Mouse (Mus musculus) heart, embryonic 12.5 days (tissue): ENCODE results near the gene Robo2. TPM values are rescaled to one million over a fixed set of nuclear protein-coding genes. Genes with fewer than 3 reads are reported as not detected.
A peak's percentile ranks its signal among the peaks of the same experiment; 100 is the strongest.

Experiments used
- ATAC-seq: fragments of 200-750 bp; cut with Nextera tagmentation; 2 replicates; pipeline ENCODE4 v1.8.0; 2017; ENCODE audit warnings: moderate TSS enrichment, moderate library complexity; ENCODE audit not compliant: insufficient number of reproducible peaks, low FRiP score
- H3K27ac ChIP-seq: fragments of 300-500 bp; sonication (generic); 2 replicates; pipeline ENCODE4 v1.5.1; 2016; ENCODE audit warnings: mild to moderate bottlenecking, moderate library complexity; ENCODE audit not compliant: poor library complexity, severe bottlenecking
- H3K27me3 ChIP-seq: fragments of 300-500 bp; sonication (generic); replicated peaks from 2 replicates; pipeline ENCODE4 v1.6.1; 2016; ENCODE audit warnings: mild to moderate bottlenecking, moderate library complexity
- H3K36me3 ChIP-seq: fragments of 300-500 bp; sonication (generic); 2 replicates; pipeline ENCODE4 v1.6.1; 2016; ENCODE audit warnings: mild to moderate bottlenecking, moderate library complexity
- H3K4me1 ChIP-seq: fragments of 300-500 bp; sonication (generic); replicated peaks from 2 replicates; pipeline ENCODE4 v1.6.1; 2016; ENCODE audit warnings: mild to moderate bottlenecking
- H3K4me2 ChIP-seq: fragments of 300-500 bp; sonication (generic); 2 replicates; pipeline ENCODE4 v1.6.1; 2016; ENCODE audit warnings: mild to moderate bottlenecking, moderate library complexity
- H3K4me3 ChIP-seq: fragments of 300-500 bp; sonication (generic); 2 replicates; pipeline ENCODE4 v1.5.1; 2016; ENCODE audit warnings: mild to moderate bottlenecking
- H3K9ac ChIP-seq: fragments of 300-500 bp; sonication (generic); 2 replicates; pipeline ENCODE4 v1.6.1; 2016; ENCODE audit warnings: mild to moderate bottlenecking, moderate library complexity
- H3K9me3 ChIP-seq: fragments of 300-500 bp; sonication (generic); replicated peaks from 2 replicates; pipeline ENCODE4 v1.6.1; 2016; ENCODE audit warnings: mild to moderate bottlenecking, moderate library complexity
- WGBS: fragments of 180-500 bp; shearing (Covaris S2); methylation state at CpG from one replicate; pipeline ENCODE4 v1.1.7; 2016; 5-methylcytosine and 5-hydroxymethylcytosine counted together
- polyA plus RNA-seq: library from polyadenylated mRNA; unstranded; fragments of >200 nt; fragmentation: Nextera tagmentation; extraction: Ambion mirVana; gene quantifications from 2 replicates; pipeline ENCODE4 v1.2.1, GENCODE M21; 2016

The Robo2 gene
- polyA plus RNA-seq, result 16.7 and 17.6 TPM in 2 replicates

GRCm38 (mm10) chr16:74411481-74412251 is at the start of gene Robo2:
Robo2 (minus strand) TSS chr16:74411825.
- Histone ChIP-seq H3K9me3 (no peaks in the 10 kb centered on the region), H3K9ac (peak within 1 kb of the TSS; percentile 67), H3K4me1 (0 out of 2 replicates have a peak, but pooled peaks cover 11% of the 10 kb centered on the region), H3K27me3 (0 out of 2 replicates have a peak, but pooled peaks cover 7% of the 10 kb centered on the region), H3K4me3 (peak within 1 kb of the TSS; percentile 67), H3K4me2 (peak within 1 kb of the TSS; percentile 98), H3K36me3 (no peaks in the 10 kb centered on the region), H3K27ac (peak within 1 kb of the TSS; percentile 5)
- ATAC-seq, result peak; percentile 84
- under 1% methylated on average over 41 of the region's 43 CpGs for WGBS

- Histone ChIP-seq H3K9ac (no peak overlapping the region), H3K27me3 (no peaks in the 10 kb centered on the region), H3K4me1 (no peaks in the 10 kb centered on the region), H3K4me3 (no peak overlapping the region), H3K4me2 (no peak overlapping the region), H3K36me3 (no peaks in the 10 kb centered on the region), H3K27ac (no peak overlapping the region), H3K9me3 (no peaks in the 10 kb centered on the region)
- no peak for ATAC-seq
- 86% methylated on average over 3 of the region's 3 CpGs for WGBS
Measured at GRCm38 (mm10) chr16:74458138-74458537, 46.5 kb upstream of the Robo2 start.

- Histone ChIP-seq H3K27me3 (no peaks in the 10 kb centered on the region), H3K4me3 (no peak overlapping the region), H3K9me3 (no peaks in the 10 kb centered on the region), H3K9ac (no peak overlapping the region), H3K4me1 (no peaks in the 10 kb centered on the region), H3K4me2 (no peak overlapping the region), H3K27ac (no peak overlapping the region), H3K36me3 (no peaks in the 10 kb centered on the region)
- WGBS, result 84% methylated on average over 8 of the region's 8 CpGs
- no peak for ATAC-seq
Measured at GRCm38 (mm10) chr16:74457736-74458135, 46.1 kb upstream of the Robo2 start.

- Histone ChIP-seq H3K4me2 (no peak overlapping the region), H3K9ac (no peak overlapping the region), H3K4me1 (no peaks in the 10 kb centered on the region), H3K4me3 (no peak overlapping the region), H3K27ac (no peak overlapping the region), H3K36me3 (no peaks in the 10 kb centered on the region), H3K9me3 (no peaks in the 10 kb centered on the region), H3K27me3 (no peaks in the 10 kb centered on the region)
- no peak for ATAC-seq
- 83% methylated on average over 5 of the region's 5 CpGs for WGBS
Measured at GRCm38 (mm10) chr16:74456808-74457470, 45.3 kb upstream of the Robo2 start.

GRCm38 (mm10) chr16:74455179-74455578 is 43.6 kb upstream of the Robo2 start:
- Histone ChIP-seq H3K4me2 (no peak overlapping the region), H3K27ac (no peak overlapping the region), H3K9ac (no peak overlapping the region), H3K27me3 (no peaks in the 10 kb centered on the region), H3K4me3 (no peak overlapping the region), H3K9me3 (no peaks in the 10 kb centered on the region), H3K36me3 (no peaks in the 10 kb centered on the region), H3K4me1 (no peaks in the 10 kb centered on the region)
- WGBS, result 52% methylated on average over 2 of the region's 2 CpGs
- ATAC-seq, result no peak

- Histone ChIP-seq H3K27ac (no peak overlapping the region), H3K9me3 (no peaks in the 10 kb centered on the region), H3K9ac (no peak overlapping the region), H3K36me3 (no peaks in the 10 kb centered on the region), H3K4me2 (no peak overlapping the region), H3K4me1 (no peaks in the 10 kb centered on the region), H3K27me3 (no peaks in the 10 kb centered on the region), H3K4me3 (no peak overlapping the region)
- no peak for ATAC-seq
- WGBS, result 86% methylated on average over 4 of the region's 4 CpGs
Measured at GRCm38 (mm10) chr16:74448025-74448424, 36.4 kb upstream of the Robo2 start.

GRCm38 (mm10) chr16:74427071-74427470 is 15.4 kb upstream of the Robo2 start:
- no peaks in the 10 kb centered on the region for H3K4me1 ChIP-seq
- no peak overlapping the region for H3K4me3 ChIP-seq
- 63% methylated on average over 2 of the region's 2 CpGs for WGBS
- no peak overlapping the region for H3K4me2 ChIP-seq
- H3K9ac ChIP-seq, result no peak overlapping the region
- no peak for ATAC-seq
- H3K27ac ChIP-seq, result no peak overlapping the region
- H3K9me3 ChIP-seq, result no peaks in the 10 kb centered on the region
- no peaks in the 10 kb centered on the region for H3K36me3 ChIP-seq
- no peaks in the 10 kb centered on the region for H3K27me3 ChIP-seq

- no peak overlapping the region for H3K4me3 ChIP-seq
- no peaks in the 10 kb centered on the region for H3K9me3 ChIP-seq
- no peaks in the 10 kb centered on the region for H3K4me1 ChIP-seq
- no peak overlapping the region for H3K4me2 ChIP-seq
- 69% methylated on average over 2 of the region's 2 CpGs for WGBS
- no peaks in the 10 kb centered on the region for H3K36me3 ChIP-seq
- no peaks in the 10 kb centered on the region for H3K27me3 ChIP-seq
- H3K27ac ChIP-seq, result no peak overlapping the region
- no peak overlapping the region for H3K9ac ChIP-seq
- ATAC-seq, result no peak
Measured at GRCm38 (mm10) chr16:74420324-74420723, 8.7 kb upstream of the Robo2 start.

- H3K4me2 ChIP-seq, result peak overlapping the region; percentile 98
- no peak overlapping the region for H3K27ac ChIP-seq
- H3K36me3 ChIP-seq, result no peaks in the 10 kb centered on the region
- peak overlapping the region; percentile 67 for H3K9ac ChIP-seq
- ATAC-seq, result no peak; the same call in 1 of the 2 replicates
- no peaks in the 10 kb centered on the region for H3K9me3 ChIP-seq
- 0 out of 2 replicates have a peak, but pooled peaks cover 7% of the 10 kb centered on the region for H3K27me3 ChIP-seq
- under 1% methylated on average over 20 of the region's 20 CpGs for WGBS
- 0 out of 2 replicates have a peak, but pooled peaks cover 11% of the 10 kb centered on the region for H3K4me1 ChIP-seq
- H3K4me3 ChIP-seq, result peak overlapping the region; percentile 67
Measured at GRCm38 (mm10) chr16:74412471-74413291, 1.1 kb upstream of the Robo2 start.

GRCm38 (mm10) chr16:74411021-74411420 is 604 bp downstream of the Robo2 start:
- Histone ChIP-seq H3K4me2 (peak overlapping the region; percentile 98), H3K27ac (peak overlapping the region; percentile 5; the same call in 1 of the 2 replicates), H3K4me1 (0 out of 2 replicates have a peak, but pooled peaks cover 11% of the 10 kb centered on the region), H3K36me3 (no peaks in the 10 kb centered on the region), H3K9me3 (no peaks in the 10 kb centered on the region), H3K9ac (peak overlapping the region; percentile 67), H3K27me3 (0 out of 2 replicates have a peak, but pooled peaks cover 7% of the 10 kb centered on the region), H3K4me3 (peak overlapping the region; percentile 67)
- under 1% methylated on average over 16 of the region's 16 CpGs for WGBS
- ATAC-seq, result no peak
